Mouse (Mus musculus) intestine, embryonic 15.5 days (tissue): ENCODE measurements around the gene Ccl25. TPM values are rescaled to one million over a fixed set of nuclear protein-coding genes. Genes with fewer than 3 reads are reported as not detected.
A peak's percentile ranks its signal among the peaks of the same experiment; 100 is the strongest.
"Not testable (repeated sequence)": the region's sequence is repeated elsewhere in the genome, so short reads cannot be mapped to it uniquely, and the experiment has no call there.

Source experiments
- ATAC-seq: fragments of 200-750 bp; cut with Nextera tagmentation; 2 replicates; pipeline ENCODE4 v1.8.0; 2017; ENCODE audit warnings: moderate TSS enrichment, moderate library complexity
- H3K27ac ChIP-seq: fragments of 300-500 bp; sonication (generic); 2 replicates; pipeline ENCODE4 v1.5.1; 2015; ENCODE audit warnings: mild to moderate bottlenecking, inconsistent platforms
- H3K27me3 ChIP-seq: fragments of 300-500 bp; sonication (generic); replicated peaks from 2 replicates; pipeline ENCODE4 v1.6.1; 2015; ENCODE audit warnings: inconsistent platforms
- H3K36me3 ChIP-seq: fragments of 300-500 bp; sonication (generic); 2 replicates; pipeline ENCODE4 v1.6.1; 2015; ENCODE audit warnings: inconsistent platforms
- H3K4me1 ChIP-seq: fragments of 300-500 bp; sonication (generic); replicated peaks from 2 replicates; pipeline ENCODE4 v1.6.1; 2015; ENCODE audit warnings: inconsistent platforms
- H3K4me2 ChIP-seq: fragments of 300-500 bp; sonication (generic); replicated peaks from 2 replicates; pipeline ENCODE4 v1.6.1; 2015; ENCODE audit warnings: mild to moderate bottlenecking, inconsistent platforms
- H3K4me3 ChIP-seq: fragments of 300-500 bp; sonication (generic); replicated peaks from 2 replicates; pipeline ENCODE4 v1.5.1; 2015; ENCODE audit warnings: inconsistent platforms
- H3K9ac ChIP-seq: fragments of 300-500 bp; sonication (generic); 2 replicates; pipeline ENCODE4 v1.6.1; 2015; ENCODE audit warnings: inconsistent platforms
- H3K9me3 ChIP-seq: fragments of 300-500 bp; sonication (generic); 2 replicates; pipeline ENCODE4 v1.6.1; 2016; ENCODE audit warnings: inconsistent platforms
- WGBS: fragments of 180-500 bp; shearing (Covaris S2); methylation state at CpG from one replicate; pipeline ENCODE4 v1.1.7; 2015; 5-methylcytosine and 5-hydroxymethylcytosine counted together
- polyA plus RNA-seq: library from polyadenylated mRNA; unstranded; fragments of >200 nt; fragmentation: Nextera tagmentation; extraction: Ambion mirVana; gene quantifications from 2 replicates; pipeline ENCODE4 v1.2.1, GENCODE M21; 2015

Gene Ccl25
- polyA plus RNA-seq, 1 experiment from 2014 or later, result 88.5 TPM

DNA sequence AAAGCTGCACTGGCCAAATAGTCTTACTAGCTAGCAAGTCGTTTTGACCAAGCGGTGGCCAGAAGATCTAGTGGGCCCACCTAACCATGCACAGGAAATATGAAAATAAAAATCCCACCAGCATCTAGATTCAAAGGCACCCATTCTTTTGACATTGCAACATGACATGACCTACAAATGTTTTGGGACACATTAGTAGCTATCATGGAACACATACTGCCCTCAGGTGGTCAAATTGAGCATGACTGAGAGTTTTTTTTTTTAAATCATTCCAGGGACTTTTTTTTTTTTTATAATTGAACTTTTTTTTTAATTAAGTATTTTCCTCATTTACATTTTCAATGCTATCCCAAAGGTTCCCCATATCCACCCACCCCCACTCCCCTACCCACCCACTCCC is 47.6 kb downstream of the Ccl25 start:
- WGBS, result 78% methylated on average over 2 of the region's 2 CpGs
- no peak overlapping the region for H3K4me2 ChIP-seq
- no peaks in the 10 kb centered on the region for H3K4me1 ChIP-seq
- H3K36me3 ChIP-seq, result no peaks in the 10 kb centered on the region
- H3K27me3 ChIP-seq, result no peaks in the 10 kb centered on the region
- H3K9me3 ChIP-seq, result no peaks in the 10 kb centered on the region
- H3K9ac ChIP-seq, result no peak overlapping the region
- no peak overlapping the region for H3K4me3 ChIP-seq
- no peak for ATAC-seq
- H3K27ac ChIP-seq, result no peak overlapping the region

DNA sequence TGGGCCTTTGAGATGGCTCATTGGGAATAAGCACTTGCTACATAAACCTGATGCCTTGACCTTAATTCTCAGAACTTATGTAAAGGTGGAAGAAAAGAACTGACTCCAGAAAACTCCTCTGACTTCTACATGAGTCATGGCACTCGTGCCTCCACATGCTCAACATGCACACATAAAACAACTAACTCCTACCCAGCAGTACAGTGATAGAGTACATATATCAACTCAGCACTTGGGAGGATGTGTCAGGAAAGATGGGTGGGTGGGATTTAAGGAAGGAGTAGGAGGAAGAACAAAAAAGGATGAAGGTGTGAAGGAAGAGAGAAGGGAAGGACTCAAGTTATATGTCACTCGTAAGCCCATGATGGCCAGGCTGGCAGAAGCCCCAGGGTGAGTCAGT is 76.4 kb downstream of the Ccl25 start:
- Histone ChIP-seq H3K9me3 (no peaks in the 10 kb centered on the region), H3K27ac (no peak overlapping the region), H3K27me3 (no peaks in the 10 kb centered on the region), H3K36me3 (no peaks in the 10 kb centered on the region), H3K4me3 (no peak overlapping the region), H3K4me2 (no peak overlapping the region), H3K9ac (no peak overlapping the region), H3K4me1 (no peaks in the 10 kb centered on the region)
- 86% methylated on average over 2 of the region's 2 CpGs for WGBS
- no peak for ATAC-seq

DNA sequence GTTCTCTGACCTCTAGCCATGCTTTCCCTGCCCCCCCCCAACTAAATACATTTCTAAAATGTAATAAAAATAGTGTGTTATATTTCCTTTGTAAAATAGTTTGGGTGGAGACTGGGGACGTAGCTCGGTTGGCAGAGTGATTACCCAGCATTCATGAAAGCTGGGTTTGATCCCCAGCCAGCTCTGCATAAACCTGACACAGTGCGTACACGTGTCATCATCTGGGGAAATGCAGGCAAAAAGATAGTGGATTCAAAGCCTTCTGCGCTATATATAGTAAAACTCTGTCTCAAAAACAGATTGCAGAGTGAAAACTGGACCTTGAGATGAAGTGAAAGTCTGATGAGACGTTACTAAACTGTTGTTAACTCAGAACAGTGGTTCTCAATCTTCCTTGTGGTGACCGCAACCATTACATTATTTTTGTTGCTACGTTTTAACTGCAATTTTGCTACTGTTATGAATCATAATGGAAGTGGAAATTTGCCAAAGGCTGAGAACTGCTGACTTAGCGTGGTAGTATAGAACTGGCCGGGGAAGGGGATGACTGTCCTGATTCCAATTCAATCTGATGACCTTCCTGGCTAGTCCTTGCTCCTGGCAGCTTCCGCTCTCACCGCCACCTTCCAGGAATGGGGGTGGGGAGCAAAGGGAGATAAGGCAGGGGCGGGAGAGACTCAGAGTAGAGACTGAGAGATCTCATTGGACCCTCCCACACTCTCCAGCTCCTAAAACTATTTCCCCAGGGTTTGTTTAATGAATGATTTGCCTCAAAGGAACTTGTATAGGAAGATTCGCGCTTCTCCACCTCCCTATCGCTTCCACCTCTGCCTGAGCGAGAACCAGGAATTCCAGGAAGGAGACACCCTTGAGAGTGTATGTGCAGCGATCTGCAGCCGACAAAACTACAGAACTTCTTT is 79.2 kb downstream of the Ccl25 start:
- Histone ChIP-seq H3K9ac (peak overlapping the region; percentile 26), H3K27ac (no peak overlapping the region), H3K4me2 (peak overlapping the region; percentile 61), H3K4me1 (no peaks in the 10 kb centered on the region), H3K36me3 (no peaks in the 10 kb centered on the region), H3K4me3 (peak overlapping the region; percentile 36), H3K27me3 (no peaks in the 10 kb centered on the region), H3K9me3 (no peaks in the 10 kb centered on the region)
- 32% methylated on average over 19 of the region's 19 CpGs for WGBS
- peak; percentile 70 for ATAC-seq

DNA sequence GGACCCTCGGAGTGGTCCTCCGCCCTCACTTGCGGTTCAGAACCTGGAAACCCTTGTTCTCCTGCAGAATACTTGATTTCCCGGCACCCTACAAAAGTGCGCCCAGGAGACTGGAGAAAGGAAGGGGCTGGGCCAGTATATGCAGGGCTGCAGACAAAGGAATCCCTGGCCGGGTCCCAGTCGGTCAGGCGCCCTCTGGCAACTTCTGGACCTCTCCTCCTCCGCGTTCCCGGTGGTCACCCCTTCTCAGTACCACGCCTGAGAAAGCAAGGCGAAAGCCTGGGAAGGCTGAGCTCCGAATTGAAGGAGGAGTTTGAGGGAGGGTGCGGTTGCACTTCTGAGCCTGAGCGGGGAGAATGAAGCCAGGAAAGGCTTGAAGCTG is 79.9 kb downstream of the Ccl25 start:
- H3K36me3 ChIP-seq, result no peaks in the 10 kb centered on the region
- 11% methylated on average over 16 of the region's 16 CpGs for WGBS
- H3K27ac ChIP-seq, result no peak overlapping the region
- no peaks in the 10 kb centered on the region for H3K27me3 ChIP-seq
- peak overlapping the region; percentile 36 for H3K4me3 ChIP-seq
- H3K4me2 ChIP-seq, result peak overlapping the region; percentile 61
- H3K9ac ChIP-seq, result peak overlapping the region; percentile 26
- no peaks in the 10 kb centered on the region for H3K4me1 ChIP-seq
- ATAC-seq, result peak; percentile 70
- H3K9me3 ChIP-seq, result no peaks in the 10 kb centered on the region

GRCm38 (mm10) chr8:4408425-4408824 is 83.4 kb downstream of the Ccl25 start:
- not testable (repeated sequence) for H3K27ac ChIP-seq, H3K9ac ChIP-seq, H3K27me3 ChIP-seq, H3K4me3 ChIP-seq, ATAC-seq, H3K9me3 ChIP-seq, H3K4me2 ChIP-seq, H3K36me3 ChIP-seq, H3K4me1 ChIP-seq
- 58% methylated on average over 6 of the region's 6 CpGs for WGBS

Other genes starting within 250 kb of the Ccl25 start
- not detected in 2 replicates for gene Cd209f, start 219.4 kb upstream of the Ccl25 start, polyA plus RNA-seq
- not detected in 2 replicates for gene Cd209g, start 191.1 kb upstream of the Ccl25 start, polyA plus RNA-seq
- gene Evi5l, start 158.6 kb upstream of the Ccl25 start, polyA plus RNA-seq, result 18.9 and 19.3 TPM in 2 replicates
- 3.9 and 4.3 TPM in 2 replicates for gene Prr36, start 107.8 kb upstream of the Ccl25 start, polyA plus RNA-seq
- 2.2 and 2.8 TPM in 2 replicates for gene Lrrc8e, start 98.4 kb upstream of the Ccl25 start, polyA plus RNA-seq
- gene Map2k7, start 86.5 kb upstream of the Ccl25 start, polyA plus RNA-seq, result 24.1 and 25.3 TPM in 2 replicates
- gene Gm49320, start 86.3 kb upstream of the Ccl25 start, polyA plus RNA-seq, result 0.34 and 0.87 TPM in 2 replicates
- 2.3 and 3.0 TPM in 2 replicates for gene Tgfbr3l, start 77.0 kb upstream of the Ccl25 start, polyA plus RNA-seq
- gene Snapc2, start 72.1 kb upstream of the Ccl25 start, polyA plus RNA-seq, result 46.0 and 46.2 TPM in 2 replicates
- 63.1 and 63.9 TPM in 2 replicates for gene Ctxn1, start 65.9 kb upstream of the Ccl25 start, polyA plus RNA-seq
- 65.8 and 69.7 TPM in 2 replicates for gene Timm44, start 49.3 kb upstream of the Ccl25 start, polyA plus RNA-seq
- 201 and 230 TPM in 2 replicates for gene Elavl1, start 203 bp downstream of the Ccl25 start, polyA plus RNA-seq
- 18.3 and 19.2 TPM in 2 replicates for gene Cers4, start 167.8 kb downstream of the Ccl25 start, polyA plus RNA-seq